Mouse (Mus musculus) spleen, postnatal 36 days (tissue): ENCODE data around the gene Gnai2.
A peak's percentile ranks its signal among the peaks of the same experiment; 100 is the strongest.

Source experiments
- DNase-seq, 2 experiments: peaks; one replicate each; pipeline ENCODE4 v3.0.0; 2022; ENCODE audit warnings: low spot score in 2 of 2, mixed read lengths in 1 of 2

Gene Gnai2

DNA sequence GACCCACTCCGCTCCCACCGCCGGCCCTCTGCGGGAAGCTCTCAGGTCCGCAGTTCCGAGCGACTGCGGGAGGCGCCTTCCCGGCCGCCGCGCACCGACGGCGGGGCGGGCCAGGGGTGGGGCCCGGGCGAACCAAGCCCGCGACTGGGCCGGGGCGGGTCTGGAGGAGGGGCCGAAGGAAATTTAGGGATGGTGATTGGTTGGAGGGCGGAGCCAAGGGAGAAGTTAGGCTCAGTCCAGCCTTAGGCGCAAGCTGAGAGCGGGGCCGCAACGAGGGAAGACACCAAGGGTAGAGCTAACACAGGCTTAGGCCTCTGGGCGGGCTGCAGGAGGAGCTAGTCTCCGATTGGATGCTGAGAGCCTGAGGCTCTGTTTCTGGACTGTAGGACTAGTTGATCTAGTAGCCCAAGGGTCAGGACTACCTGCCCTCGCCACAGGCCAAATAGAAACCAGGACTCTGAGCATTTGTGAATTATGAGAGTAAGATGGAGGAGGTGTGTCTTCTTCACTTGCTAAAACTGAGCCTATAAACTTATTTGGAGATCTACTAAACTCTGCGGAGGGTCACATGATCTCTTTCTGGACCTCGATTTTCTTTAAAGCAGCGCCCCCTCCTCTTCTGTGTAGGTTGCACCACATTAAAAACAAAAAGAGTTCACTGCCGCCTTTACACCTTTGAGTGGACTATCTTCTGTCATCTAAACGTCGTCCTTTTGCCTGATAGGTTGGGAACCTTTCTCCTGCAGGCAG, at the start of gene Gnai2:
Gene Gnai2, minus strand, starts transcription at position 89 of the 750 bp plus-strand sequence.
- peak; percentile 99 for DNase-seq

DNA sequence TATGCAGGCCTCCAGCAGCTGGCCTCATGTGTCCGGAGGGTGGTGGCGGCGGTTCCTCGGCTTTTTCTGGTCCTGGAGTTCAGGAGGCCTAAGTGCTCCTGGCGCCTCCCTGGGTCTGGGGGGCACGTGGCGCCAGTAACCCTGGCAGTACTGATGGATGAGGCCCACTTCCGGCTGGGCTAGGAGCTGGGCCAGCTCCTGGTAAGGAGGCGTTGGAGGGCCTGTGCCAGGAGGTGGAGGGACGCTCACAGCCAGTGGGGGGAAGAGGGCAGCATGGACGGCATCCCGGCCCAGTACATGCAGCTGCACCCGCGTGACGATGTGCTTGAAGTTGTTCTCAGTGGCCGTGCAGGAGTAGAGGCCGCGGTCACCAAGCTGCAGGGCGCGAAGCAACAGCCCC, 47.2 kb upstream of the Gnai2 start:
- no peak for DNase-seq

GRCm38 (mm10) chr9:107679501-107679900, 44.3 kb upstream of the Gnai2 start, which contains the start of gene Gnat1:
TSS of gene Gnat1 (minus strand) at chr9:107679712.
- DNase-seq = no peak

DNA sequence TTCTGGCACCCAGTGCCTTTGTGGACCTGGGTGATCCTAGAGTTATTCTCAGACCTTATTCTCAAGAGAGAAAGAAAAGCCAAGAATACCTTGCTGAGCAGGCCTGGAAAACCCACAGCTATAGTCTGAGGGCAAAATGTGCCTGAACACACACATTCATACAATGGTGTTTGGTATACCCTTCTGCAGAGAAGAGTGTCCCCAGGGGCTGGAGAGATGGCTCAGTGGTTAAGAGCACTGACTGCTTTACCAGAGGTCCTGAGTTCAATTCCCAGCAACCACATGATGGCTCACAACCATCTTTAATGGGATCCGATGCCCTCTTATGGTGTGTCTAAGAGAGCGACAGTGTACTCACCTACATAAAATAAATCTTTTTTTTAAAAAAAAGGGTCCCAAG, 43.7 kb upstream of the Gnai2 start:
- no peak for DNase-seq

GRCm38 (mm10) chr9:107677819-107678526, 42.8 kb upstream of the Gnai2 start:
- peak; percentile 56 to 64 for DNase-seq

DNA sequence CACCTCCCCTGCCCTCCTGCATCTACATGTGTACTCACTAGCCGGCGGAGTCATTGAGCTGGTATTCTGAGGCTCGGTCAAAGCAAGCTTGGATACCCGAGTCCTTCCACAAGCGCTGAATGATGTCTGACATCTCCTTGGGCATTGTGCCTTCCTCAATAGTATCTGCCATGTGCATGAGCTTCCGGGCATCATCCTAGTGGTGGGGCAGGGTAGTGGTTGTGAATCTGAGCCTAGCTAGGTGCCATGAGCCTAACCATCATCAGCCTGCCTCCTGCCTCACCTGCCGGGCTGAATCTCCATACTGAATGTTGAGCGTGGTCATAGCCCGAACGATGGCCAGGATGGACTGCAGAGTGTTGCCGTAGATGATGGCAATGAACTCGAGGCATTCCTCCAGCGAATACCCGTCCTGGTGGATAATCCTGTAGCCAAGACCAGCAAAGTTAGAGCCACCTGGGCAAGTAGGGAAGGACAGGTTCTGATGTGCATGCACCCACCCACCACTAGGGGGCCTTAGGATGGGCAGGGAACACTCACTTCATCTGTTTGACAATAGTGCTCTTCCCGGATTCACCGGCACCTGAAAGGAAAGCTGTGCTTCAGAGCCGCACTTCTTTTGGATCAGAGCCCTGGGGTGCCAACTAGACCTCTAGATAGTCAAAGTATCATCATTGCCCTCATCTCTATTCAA, 42.1 kb upstream of the Gnai2 start:
- peak; percentile 33 to 47 for DNase-seq

DNA sequence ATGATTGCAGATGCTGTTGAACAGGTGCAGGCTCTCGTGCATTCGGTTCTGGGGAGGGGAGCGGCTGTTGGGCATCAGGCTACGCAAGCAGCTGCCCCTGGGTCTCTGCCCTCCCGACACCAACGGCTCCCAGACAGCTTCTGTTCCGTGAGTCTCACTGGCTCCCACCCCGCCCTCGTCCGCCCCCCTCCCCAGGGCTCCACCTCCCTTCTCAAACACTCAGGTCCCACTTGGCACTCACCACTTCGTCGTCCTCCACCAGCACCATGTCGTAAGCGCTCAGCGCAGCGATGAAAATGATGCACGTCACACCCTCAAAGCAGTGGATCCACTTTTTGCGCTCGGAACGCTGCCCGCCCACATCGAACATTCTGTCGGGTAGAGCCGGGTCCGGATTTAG, 41.1 kb upstream of the Gnai2 start:
- no peak for DNase-seq

- peak; percentile 22 to 32 for DNase-seq
Observed at GRCm38 (mm10) chr9:107675671-107676301, 40.6 kb upstream of the Gnai2 start.

GRCm38 (mm10) chr9:107674609-107675429, 39.7 kb upstream of the Gnai2 start:
- no peak for DNase-seq

GRCm38 (mm10) chr9:107670259-107670658, 35.1 kb upstream of the Gnai2 start:
- no peak for DNase-seq

DNA sequence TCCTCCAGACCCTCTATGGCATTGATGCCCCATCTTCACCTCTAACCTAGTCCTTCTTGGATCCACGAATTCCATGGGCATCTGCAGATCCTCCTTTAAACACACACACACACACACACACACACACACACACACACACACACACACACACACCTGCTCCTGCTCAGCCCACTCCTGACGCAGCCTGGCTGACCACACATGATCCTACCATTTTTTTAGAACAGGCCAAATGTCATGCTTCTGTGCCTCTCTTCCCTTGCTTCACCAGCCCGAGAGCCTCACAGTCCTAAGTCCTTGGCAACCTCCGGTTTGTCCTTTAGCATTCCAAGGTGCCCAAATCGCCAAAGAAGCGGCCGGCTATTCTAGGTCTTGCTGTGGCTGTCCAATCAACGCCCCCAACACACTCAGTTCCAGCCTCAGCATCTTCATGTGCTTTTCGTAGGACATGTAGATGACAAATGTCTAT, 34.3 kb upstream of the Gnai2 start, which contains the start of gene Slc38a3:
Gene Slc38a3, minus strand, starts transcription at position 51 of the 466 bp plus-strand sequence.
- DNase-seq = no peak

GRCm38 (mm10) chr9:107668916-107669315, 33.7 kb upstream of the Gnai2 start:
- no peak for DNase-seq

DNA sequence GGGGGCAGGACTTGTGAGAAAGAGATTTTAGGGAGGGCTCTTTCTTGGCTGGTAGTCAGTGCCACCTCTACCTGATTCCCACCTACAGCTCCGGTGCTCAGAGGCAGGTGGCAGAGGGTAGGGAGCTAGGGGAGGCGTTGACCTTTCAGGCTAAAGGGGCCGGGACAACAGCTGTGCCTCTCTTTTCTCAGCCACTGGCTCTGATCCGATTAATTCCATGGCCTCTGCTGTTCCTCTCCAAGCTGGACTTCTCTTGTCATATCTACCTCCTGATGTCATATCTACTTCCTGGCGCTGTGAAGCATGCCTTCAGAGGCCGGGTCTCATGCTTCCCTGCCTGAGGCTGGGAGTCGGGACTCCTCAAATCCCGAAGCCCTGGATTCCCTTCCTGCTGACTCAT, 32.8 kb upstream of the Gnai2 start:
- no peak for DNase-seq

DNA sequence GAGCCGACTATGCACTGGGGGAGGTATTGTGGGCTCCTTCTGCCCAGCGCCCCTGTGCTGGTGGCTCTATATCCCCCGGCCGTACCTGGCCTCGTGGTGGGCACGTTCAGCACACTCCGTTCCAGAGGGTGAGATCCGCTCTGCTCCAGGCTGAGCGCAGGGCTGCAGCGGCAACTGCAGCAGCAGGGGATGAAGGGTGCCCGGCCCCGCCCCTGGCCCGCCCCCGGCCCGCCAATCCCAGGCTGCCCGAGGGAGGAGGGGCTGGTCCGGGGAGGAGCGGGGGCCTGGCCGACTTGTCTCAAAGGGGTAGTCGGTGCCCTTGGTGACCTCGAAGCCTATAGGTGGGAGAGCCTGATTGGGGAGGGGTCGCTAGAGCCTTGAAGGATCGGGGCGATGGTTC, 32.1 kb upstream of the Gnai2 start:
- DNase-seq = no peak

DNA sequence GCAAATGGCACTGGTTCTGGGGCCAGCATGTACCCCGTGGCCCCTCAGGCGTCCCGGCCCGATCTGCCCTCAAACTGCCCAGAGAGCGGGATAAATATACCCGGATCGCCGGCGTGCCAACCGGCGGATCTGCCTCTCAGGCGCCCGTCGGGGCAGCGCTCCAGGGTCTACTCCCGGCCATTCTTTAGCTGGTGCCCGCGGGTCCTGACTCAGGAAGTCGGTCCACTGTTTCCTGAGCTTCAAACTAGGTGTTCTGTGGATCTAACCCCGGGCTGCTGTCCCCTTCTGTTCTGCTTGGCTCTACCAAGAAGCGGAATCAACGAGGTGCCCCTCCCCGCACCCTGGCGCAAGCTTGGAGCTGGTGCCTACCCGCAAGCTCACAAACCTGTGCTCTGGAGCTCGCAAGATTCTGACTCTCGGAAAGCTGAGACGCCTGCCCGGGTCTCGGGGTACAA, 31.6 kb upstream of the Gnai2 start:
- DNase-seq = no peak

- no peak for DNase-seq
Observed at GRCm38 (mm10) chr9:107665308-107665707, 30.1 kb upstream of the Gnai2 start.

DNA sequence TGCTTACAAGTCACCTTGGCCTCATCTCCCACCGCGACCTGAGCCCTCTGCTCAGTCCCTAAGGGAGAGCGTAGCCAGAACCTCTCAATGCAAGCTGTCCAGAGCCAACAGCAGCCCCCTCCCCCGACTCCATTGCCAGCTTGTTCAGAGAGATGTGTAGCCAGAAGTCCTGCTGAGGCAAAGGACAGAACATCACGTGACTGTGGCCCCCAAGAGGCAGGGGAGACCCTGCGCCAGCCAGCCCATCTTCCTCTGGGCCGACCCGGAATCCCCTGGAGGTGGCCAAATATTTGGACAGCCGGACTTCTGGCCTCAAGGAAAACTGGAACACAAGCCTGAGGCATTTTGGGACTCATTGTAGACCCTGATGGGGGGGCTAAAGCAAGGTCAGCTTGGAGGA, 28.4 kb upstream of the Gnai2 start:
- DNase-seq = no peak

- no peak for DNase-seq
Observed at GRCm38 (mm10) chr9:107662342-107662741, 27.2 kb upstream of the Gnai2 start.

DNA sequence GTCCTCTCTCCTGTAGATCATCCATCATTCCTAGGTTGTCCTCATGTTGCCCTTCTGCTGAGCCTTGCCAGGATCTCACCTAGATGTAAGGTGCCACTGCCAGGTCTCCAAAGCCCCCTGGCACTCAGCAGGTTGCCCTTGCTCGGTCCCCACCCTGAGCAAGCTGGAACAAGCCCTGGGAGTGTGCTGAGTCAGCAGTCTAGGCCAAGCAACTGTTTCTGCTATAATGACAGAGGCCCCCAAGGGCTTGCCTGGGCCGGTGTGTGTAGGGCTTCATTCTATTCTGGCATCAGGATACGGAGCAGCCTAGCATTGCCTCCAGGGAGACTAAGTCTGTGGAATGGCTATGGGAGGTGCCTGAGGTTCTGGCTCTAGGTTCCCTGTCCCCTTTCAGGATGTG, 25.6 kb upstream of the Gnai2 start:
- DNase-seq = no peak

- no peak for DNase-seq
Observed at GRCm38 (mm10) chr9:107659961-107660360, 24.8 kb upstream of the Gnai2 start.

DNA sequence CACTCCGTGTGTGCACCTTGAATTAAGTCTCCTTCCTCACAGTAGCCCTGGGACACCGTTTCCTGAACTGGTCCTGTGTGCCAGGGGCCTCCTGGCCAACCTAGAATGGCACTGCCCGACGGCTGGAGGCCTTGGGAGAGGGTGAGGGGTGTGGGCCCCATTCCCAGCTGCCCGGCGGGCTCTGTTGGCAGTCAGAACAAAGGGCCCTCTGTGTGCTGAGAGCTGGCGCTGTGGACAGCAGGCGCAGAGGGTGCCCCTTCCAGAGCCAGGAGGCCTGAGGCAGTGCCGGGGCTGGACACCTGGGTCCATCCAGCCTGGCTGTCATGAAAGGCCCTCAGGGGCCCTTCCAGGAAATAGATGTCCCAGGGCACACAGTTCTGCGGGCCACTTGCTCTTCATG, 24.4 kb upstream of the Gnai2 start:
- no peak for DNase-seq
